Mouse (Mus musculus) embryonic fibroblast, embryonic 13.5 days (primary cell): ENCODE measurements around the gene Rims3.

Experiments
- CTCF ChIP-seq: IDR thresholded peaks from 2 replicates; pipeline ENCODE4 v1.5.1; 2011; ENCODE audit warnings: mild to moderate bottlenecking, control low read depth, low read length, moderate library complexity, borderline replicate concordance; ENCODE audit not compliant: insufficient read depth
- POLR2A ChIP-seq: IDR thresholded peaks from 2 replicates; pipeline ENCODE4 v1.6.1; 2011; ENCODE audit warnings: low read depth, mild to moderate bottlenecking, control low read depth, low read length, moderate library complexity

DNA sequence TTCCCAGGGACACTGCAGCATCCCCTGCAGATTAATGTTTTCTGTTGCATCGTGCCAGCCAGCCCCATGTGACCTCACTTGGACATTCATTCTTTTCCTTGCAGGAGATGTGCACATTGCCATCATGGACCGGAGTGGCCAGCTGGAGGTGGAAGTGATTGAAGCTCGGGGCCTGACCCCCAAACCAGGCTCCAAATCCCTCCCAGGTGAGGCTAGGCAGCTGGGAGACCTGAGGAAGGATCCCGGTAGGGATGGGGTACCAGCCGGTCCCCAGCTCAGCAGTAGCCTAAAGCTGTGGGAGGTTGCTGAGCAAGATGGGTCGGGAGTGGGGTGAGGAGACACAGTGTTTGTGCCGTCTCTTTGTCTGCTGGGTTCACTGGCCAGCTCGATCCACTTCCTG lies 34.3 kb downstream of the Rims3 start:
- TF ChIP-seq CTCF, result no peak
- TF ChIP-seq POLR2A, result no peak
